Mouse (Mus musculus) brain, adult 10 weeks (tissue): ENCODE data around the gene Cst3. TPM values are rescaled to one million over a fixed set of nuclear protein-coding genes. Genes with fewer than 3 reads are reported as not detected.

Source experiments
- polyA plus RNA-seq: library from polyadenylated mRNA; stranded (reverse); fragments of 350-450 nt; fragmentation: Illumina TruSeq; extraction: RNeasy Lipid Tissue Mini Kit (QIAGEN cat#74804); gene quantifications from one replicate; pipeline ENCODE4 v1.2.3, GENCODE M21; 2015; ENCODE audit warnings: low read depth, low replicate concordance

Gene Cst3
- polyA plus RNA-seq: 3,491 TPM

DNA sequence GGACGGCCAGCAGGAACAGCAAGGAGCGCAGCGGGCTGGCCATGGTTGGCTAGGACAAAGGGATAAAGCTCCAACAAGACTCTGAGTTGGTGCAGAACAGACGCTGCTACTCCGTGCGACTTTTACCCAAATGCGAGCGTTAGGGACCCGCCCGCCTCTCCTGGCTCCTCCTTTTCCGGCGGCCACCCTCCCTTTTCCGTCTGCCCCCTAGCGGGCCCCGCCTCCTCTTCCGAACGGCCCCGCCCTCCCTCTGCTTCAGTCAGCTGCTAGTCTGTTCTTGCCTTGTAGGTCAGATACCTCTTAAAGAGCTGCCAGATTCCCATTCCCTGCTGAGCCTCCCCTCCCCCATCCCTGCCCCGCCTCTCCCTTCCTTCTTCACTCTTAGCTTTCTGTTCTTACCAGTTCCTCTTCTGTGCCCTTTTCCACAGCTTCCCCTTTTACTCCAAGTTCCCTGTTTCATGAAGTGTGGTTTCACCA is at the start of gene Cst3:
TSS of gene Cst3 (minus strand) at position 358 of the 477 bp plus-strand sequence.

DNA sequence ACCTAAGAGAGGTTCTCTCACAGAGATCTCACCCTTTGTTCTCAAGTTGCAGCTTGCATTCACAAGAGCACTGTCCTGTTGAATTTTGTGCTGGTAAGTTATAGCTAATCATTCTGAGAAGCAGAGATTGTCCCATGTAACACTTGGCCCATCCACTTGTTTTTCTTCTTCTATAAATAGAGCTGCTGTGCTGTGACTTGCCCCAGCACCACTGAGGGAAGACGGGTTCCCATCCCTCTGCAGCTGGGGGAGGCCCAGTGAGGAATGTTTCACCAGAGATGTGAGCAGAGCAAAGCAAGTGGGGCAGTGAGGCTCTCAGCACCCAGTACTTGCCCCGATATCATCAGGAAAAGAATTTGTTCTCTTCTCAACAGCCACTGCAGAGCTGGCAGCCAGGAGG is 10.5 kb downstream of the Cst3 start, which contains the start of gene 9230104L09Rik:
TSS of gene 9230104L09Rik (minus strand) at position 73 of the 400 bp plus-strand sequence.

DNA sequence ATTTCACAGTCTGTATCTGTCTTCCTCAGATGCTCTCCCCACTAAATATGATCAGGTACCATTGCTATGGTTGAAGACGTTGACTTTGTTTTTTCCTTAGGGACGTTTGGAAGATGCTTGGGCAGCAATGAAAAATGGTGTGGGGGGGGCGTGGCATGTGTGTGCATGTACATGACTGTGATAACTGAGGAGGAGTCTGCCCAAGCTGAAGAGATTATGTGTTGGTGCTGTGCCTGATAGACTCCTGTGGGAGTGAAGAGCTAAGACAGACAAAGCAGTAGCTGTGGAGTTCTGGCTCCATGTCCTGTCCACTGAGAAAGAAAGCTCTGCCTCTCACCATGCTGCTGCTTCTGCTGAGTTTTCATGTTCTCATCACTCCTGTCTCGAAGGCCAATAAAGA is 40.6 kb downstream of the Cst3 start, which contains the start of gene Cst9:
TSS of gene Cst9 (plus strand) at position 236 of the 400 bp plus-strand sequence.

Other genes with a start within 250 kb of the Cst3 start
- gene Nxt1, start 203.1 kb downstream of the Cst3 start, polyA plus RNA-seq: 18.9 TPM
- gene Gzf1, start 194.7 kb downstream of the Cst3 start, polyA plus RNA-seq: 28.2 TPM
- gene Napb, start 143.2 kb downstream of the Cst3 start, polyA plus RNA-seq: 321 TPM
- not detected for gene Cstl1, start 125.3 kb downstream of the Cst3 start, polyA plus RNA-seq
- not detected for gene Cst11, start 104.2 kb downstream of the Cst3 start, polyA plus RNA-seq
- not detected for gene 8030411F24Rik, start 93.7 kb downstream of the Cst3 start, polyA plus RNA-seq
- not detected for gene Cst12, start 86.3 kb downstream of the Cst3 start, polyA plus RNA-seq
- not detected for gene Cst8, start 76.9 kb downstream of the Cst3 start, polyA plus RNA-seq
- gene Cst13, start 55.6 kb downstream of the Cst3 start, polyA plus RNA-seq: not detected
- gene Cst9, start 40.5 kb downstream of the Cst3 start, polyA plus RNA-seq: not detected
- not detected for gene 9230104L09Rik, start 10.7 kb downstream of the Cst3 start, polyA plus RNA-seq
- not detected for gene Gm1330, start 127.6 kb upstream of the Cst3 start, polyA plus RNA-seq
- not detected for gene Gm10750, start 141.5 kb upstream of the Cst3 start, polyA plus RNA-seq